Mouse (Mus musculus) gastrocnemius, postnatal 4 days (tissue): Measurements from ENCODE around the gene Mrpl44. TPM values are rescaled to one million over a fixed set of nuclear protein-coding genes. Genes with fewer than 3 reads are reported as not detected.

Experiments used
- DNase-seq, 2 experiments: peaks; one replicate each; pipeline ENCODE4 v3.0.0; 2021 to 2022; ENCODE audit warnings: low spot score in 2 of 2, mixed read lengths in 2 of 2
- long read RNA-seq, 2 experiments: library from polyadenylated mRNA; stranded (forward); transcript quantifications; one replicate each; pipeline ENCODE4 v2.0.0; 2021
- total RNA-seq, 2 experiments: library from RNA; stranded (reverse); gene quantifications; 2 replicates each; pipeline ENCODE4 v1.2.3; 2021

The Mrpl44 gene
- total RNA-seq: 10 to 100 TPM; 36.3 to 39.9 TPM
- long read RNA-seq, experiment 1, transcript Mrpl44-201 (4 exons, 1,424 nt): major isoform, 50 of 55 reads
- long read RNA-seq, experiment 1, partial matches to known transcripts: 3 of 55 reads
- long read RNA-seq, experiment 1, other reads (novel, unspliced or antisense): 2 of 55 reads
- long read RNA-seq, experiment 2, transcript Mrpl44-201 (4 exons, 1,424 nt): major isoform, 52 of 58 reads
- long read RNA-seq, experiment 2, partial matches to known transcripts: 5 of 58 reads
- long read RNA-seq, experiment 2, other reads (novel, unspliced or antisense): 1 of 58 reads

- DNase-seq: peak; percentile 88 to 96
Observed at GRCm38 (mm10) chr1:79775927-79776458, at the start of gene Mrpl44, which contains the start of gene Wdfy1. Gene Mrpl44 (plus strand): TSS chr1:79776018. Gene Wdfy1 (minus strand): TSS chr1:79776143.

- no peak for DNase-seq
Observed at GRCm38 (mm10) chr1:79734794-79735193, 41.0 kb upstream of the Mrpl44 start.

- no peak for DNase-seq
Observed at GRCm38 (mm10) chr1:79736408-79736807, 39.4 kb upstream of the Mrpl44 start.

GRCm38 (mm10) chr1:79739726-79740125 lies 36.1 kb upstream of the Mrpl44 start:
- DNase-seq: no peak

GRCm38 (mm10) chr1:79741002-79741401 lies 34.8 kb upstream of the Mrpl44 start:
- no peak for DNase-seq

GRCm38 (mm10) chr1:79742949-79743348 lies 32.9 kb upstream of the Mrpl44 start:
- no peak for DNase-seq

- no peak for DNase-seq
Observed at GRCm38 (mm10) chr1:79743385-79743784, 32.4 kb upstream of the Mrpl44 start.

GRCm38 (mm10) chr1:79746056-79746455 lies 29.8 kb upstream of the Mrpl44 start:
- DNase-seq: peak in 1 of 2 experiments; percentile 50

- no peak for DNase-seq
Observed at GRCm38 (mm10) chr1:79751186-79751585, 24.6 kb upstream of the Mrpl44 start.

- DNase-seq: no peak
Observed at GRCm38 (mm10) chr1:79752015-79752695, 23.7 kb upstream of the Mrpl44 start.

GRCm38 (mm10) chr1:79752714-79753340 lies 23.0 kb upstream of the Mrpl44 start:
- DNase-seq: no peak

GRCm38 (mm10) chr1:79753456-79753855 lies 22.4 kb upstream of the Mrpl44 start:
- no peak for DNase-seq

- no peak for DNase-seq
Observed at GRCm38 (mm10) chr1:79754936-79755335, 20.9 kb upstream of the Mrpl44 start.

- no peak for DNase-seq
Observed at GRCm38 (mm10) chr1:79755376-79755775, 20.4 kb upstream of the Mrpl44 start.

- DNase-seq: no peak
Observed at GRCm38 (mm10) chr1:79756417-79756816, 19.4 kb upstream of the Mrpl44 start.

- no peak for DNase-seq
Observed at GRCm38 (mm10) chr1:79757161-79757560, 18.7 kb upstream of the Mrpl44 start.

- DNase-seq: no peak
Observed at GRCm38 (mm10) chr1:79757597-79757996, 18.2 kb upstream of the Mrpl44 start.

- DNase-seq: no peak
Observed at GRCm38 (mm10) chr1:79759006-79759405, 16.8 kb upstream of the Mrpl44 start.

GRCm38 (mm10) chr1:79759436-79759972 lies 16.3 kb upstream of the Mrpl44 start:
- DNase-seq: no peak

GRCm38 (mm10) chr1:79760656-79761055 lies 15.2 kb upstream of the Mrpl44 start:
- DNase-seq: no peak

GRCm38 (mm10) chr1:79761106-79761916 lies 14.5 kb upstream of the Mrpl44 start:
- peak; percentile 64 to 80 for DNase-seq
